Mouse (Mus musculus) R1 (cell line): ENCODE measurements around the gene Gspt1.
A peak's percentile ranks its signal among the peaks of the same experiment; 100 is the strongest.
"Not testable (repeated sequence)": the region's sequence is repeated elsewhere in the genome, so short reads cannot be mapped to it uniquely, and the experiment has no call there.

Experiments
- DNase-seq: peaks from one replicate; pipeline ENCODE4 v3.0.0-alpha.2; 2018; ENCODE audit warnings: low read depth, low spot score

Gspt1 gene

GRCm38 (mm10) chr16:11253898-11254722 lies at the start of gene Gspt1:
TSS of gene Gspt1 (minus strand) at chr16:11254325.
- peak; percentile 99 for DNase-seq

DNA sequence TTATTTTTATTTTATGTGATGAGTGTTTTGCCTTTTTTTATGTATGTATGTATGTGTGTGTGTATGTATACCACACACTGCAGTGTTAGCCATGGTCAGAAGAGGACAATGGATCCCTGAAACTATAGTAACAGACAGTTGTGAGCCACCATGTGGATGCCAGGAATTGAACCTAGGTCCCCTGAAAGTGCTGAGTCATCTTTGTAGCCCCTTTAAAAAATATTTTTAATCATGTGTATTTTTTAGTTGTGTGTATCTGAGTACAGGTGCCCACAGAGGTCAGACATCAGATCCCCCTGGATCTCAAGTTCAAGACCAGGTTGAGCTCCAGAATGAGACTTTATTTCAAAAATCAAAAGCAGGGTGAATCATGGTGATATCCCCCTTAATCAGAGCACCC lies 49.6 kb upstream of the Gspt1 start:
- DNase-seq: no peak

GRCm38 (mm10) chr16:11297700-11298099 lies 43.6 kb upstream of the Gspt1 start:
- peak; percentile 76 for DNase-seq

- peak; percentile 86 for DNase-seq
These were observed 41.5 kb upstream of the Gspt1 start for GRCm38 (mm10) chr16:11295583-11295982.

- not testable (repeated sequence) for DNase-seq
These were observed 34.7 kb upstream of the Gspt1 start for GRCm38 (mm10) chr16:11288873-11289272.

GRCm38 (mm10) chr16:11285949-11286348 lies 31.8 kb upstream of the Gspt1 start:
- no peak for DNase-seq

DNA sequence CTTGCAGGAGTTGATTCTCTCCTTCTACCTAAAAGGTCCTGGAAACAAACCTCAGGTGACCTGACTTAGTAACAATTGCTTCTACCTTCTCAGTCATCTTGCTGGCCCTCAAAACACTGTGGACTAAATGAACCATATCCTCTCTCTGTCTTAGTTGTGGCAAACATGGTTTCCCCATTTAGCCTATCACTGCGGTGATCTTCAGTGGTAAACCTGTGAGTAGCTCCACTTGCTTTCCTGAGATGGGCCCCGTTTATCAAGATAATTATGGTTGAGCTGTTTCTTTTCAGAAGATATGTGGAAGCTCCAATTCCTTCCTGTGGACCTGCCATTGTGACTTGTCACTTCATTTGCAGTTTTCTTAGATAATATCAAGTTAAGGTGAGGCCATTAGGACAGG lies 30.8 kb upstream of the Gspt1 start:
- no peak for DNase-seq

DNA sequence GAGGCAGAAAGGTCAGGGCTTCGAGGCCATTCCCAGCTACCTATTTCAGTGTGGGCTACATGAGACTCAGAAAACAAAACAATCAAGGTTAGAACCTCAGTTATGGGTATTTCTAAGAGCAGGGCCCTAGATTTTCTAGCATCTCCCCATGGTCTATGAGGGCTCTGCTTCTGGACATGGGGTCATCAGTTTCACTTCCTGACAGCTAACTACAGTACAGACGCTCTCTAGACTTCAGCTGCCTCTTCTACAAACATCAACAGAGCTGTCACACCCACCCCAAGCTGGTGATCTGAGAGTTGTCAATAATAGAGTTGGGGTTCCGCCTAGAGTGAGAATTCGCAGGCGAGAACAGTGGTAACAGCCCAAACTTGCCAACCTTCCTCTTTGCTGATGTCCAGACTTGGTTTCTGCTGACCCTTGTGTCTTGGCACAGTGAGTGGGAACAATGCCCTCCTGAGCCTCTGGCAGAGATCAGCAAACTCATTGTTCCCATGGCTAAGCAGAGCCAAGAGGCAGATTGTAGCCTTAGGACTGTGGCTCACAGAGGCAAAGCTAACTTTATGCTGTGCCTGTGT lies 28.6 kb upstream of the Gspt1 start:
- no peak for DNase-seq

GRCm38 (mm10) chr16:11278778-11279177 lies 24.7 kb upstream of the Gspt1 start:
- DNase-seq: no peak

DNA sequence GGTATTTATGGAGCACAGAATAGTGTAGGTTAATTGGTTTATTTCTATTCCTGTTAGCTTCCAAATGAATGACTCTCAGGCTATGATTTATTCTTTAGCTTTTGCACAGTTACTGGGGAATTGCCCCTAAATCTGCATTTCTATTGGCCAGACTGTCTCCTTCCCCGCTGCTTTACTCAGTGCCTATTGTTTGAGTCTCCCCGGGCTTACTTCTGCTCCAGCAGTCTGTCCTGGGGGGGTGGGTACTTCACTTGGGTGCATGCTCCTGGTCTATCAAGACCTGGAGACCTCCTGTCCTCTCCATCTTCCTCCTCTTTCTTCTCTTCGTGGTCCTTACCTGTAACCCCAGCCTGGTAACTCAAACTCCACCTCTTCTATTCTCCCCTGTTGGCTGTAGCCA lies 22.8 kb upstream of the Gspt1 start:
- DNase-seq: peak; percentile 51

DNA sequence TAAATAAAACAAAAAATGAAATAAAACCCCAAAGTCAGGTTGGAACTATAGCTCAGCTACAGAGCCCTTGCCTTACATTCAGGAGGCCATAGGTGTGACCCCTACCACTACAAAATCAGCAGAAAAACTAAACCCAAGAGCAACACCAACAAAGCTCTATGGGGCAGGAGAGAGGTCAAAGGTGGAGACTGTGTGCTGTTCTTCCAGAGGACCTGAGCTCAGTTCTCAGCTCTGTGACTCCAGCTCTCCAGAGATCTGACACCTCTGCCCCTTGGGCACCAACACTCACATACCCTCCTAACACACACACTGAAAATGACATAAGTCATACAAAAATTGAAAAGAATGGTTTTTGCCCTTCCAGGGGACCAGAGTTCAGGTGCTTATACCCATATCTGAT lies 16.9 kb upstream of the Gspt1 start:
- DNase-seq: no peak

DNA sequence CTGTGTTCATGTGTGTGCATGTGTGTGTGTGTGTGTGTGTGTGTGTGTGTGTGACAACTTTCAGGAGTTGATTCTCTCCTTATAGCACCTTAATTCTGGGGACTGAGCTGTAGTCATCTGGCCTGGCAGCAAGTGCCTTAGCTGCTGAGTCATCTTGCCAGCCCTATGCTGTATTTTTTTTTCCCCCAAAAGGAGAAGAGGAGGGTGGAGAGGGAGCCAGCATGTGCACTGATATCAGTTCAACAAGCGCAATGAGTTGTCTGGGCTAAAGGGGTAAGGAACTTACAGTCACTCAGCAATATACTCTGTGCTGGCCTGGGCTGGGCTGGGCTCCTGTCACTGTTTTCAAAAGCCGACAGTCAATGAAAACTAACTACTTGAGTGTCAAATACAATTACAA lies 16.5 kb upstream of the Gspt1 start:
- DNase-seq: no peak

DNA sequence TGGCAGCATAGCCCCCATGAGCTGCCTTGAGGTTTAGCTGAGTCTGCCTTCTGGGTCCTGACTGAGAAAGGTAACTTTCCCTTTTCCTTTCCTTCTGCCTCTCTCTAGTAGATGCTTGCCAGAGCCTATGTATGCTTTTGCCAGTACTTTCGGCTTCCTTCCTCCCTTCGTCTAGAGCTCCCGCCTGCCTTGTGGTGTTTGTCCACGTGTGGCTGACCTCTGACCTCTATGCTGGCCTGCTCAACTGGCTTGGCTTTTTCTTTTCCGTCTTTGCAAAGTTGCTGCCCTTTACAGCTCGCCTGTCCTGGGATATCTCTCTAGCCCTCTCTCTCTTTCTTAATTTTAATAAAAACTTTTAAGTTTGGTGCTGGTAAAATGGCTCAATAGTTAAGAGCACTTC lies 15.7 kb upstream of the Gspt1 start:
- DNase-seq: no peak

DNA sequence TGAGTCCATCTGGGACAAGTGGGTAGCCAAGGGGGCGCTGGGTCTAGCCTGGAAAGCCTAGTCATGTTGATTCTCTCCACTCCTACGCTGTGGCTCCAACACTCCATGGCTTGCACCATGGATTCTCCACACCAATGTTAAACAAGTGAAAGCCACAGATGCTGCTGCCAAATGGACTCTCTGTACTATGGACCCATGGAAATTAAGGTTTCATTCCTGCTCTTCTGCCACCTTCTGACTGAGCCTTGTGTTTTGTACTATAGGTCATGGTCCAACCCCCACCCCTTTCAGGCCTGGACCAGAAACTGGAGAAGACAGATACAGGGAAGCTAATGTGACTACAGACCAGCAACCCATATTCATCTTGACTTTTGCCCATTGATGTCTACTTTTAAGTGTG lies 12.4 kb upstream of the Gspt1 start:
- no peak for DNase-seq

DNA sequence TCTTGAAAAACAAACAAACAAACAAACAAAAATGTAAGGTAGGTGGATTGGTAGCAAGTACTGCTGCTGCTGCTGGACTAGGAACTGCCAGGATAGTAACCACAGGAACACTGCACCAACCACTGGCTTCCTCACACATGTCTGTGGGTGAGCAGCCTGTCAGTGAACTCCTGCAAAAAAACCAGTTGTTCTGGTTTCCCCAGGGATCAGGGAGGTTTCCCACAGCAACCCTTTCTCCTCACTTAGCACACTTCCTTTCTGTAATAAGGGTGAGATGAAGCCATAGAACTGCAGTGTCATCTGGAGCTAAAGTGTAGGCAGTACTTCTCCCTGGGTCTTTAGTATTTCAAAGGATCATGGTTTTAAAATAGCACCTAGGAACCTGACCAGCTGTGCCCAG lies 9.1 kb upstream of the Gspt1 start:
- DNase-seq: peak; percentile 45

DNA sequence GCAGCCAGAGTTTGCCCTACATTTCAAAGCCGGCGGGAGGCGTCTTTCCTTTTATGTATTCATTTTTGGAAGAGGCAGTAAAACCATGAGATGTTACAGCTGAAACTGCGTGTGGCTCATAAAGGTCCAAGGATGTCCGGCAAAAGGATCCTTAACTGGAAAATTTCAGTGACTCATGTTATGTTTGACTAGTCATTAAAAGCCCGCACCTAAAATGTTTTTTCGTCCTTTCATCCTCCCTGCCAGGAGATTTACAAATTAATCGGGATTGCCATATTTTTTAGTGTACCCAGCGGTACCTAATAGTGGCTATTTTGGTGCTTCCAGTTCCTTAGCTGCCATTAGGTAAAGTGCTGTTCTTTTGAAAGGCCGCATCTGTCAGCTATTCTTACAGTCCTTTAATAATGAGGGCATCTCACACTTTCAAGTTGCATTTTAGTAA lies 619 bp upstream of the Gspt1 start:
- no peak for DNase-seq

DNA sequence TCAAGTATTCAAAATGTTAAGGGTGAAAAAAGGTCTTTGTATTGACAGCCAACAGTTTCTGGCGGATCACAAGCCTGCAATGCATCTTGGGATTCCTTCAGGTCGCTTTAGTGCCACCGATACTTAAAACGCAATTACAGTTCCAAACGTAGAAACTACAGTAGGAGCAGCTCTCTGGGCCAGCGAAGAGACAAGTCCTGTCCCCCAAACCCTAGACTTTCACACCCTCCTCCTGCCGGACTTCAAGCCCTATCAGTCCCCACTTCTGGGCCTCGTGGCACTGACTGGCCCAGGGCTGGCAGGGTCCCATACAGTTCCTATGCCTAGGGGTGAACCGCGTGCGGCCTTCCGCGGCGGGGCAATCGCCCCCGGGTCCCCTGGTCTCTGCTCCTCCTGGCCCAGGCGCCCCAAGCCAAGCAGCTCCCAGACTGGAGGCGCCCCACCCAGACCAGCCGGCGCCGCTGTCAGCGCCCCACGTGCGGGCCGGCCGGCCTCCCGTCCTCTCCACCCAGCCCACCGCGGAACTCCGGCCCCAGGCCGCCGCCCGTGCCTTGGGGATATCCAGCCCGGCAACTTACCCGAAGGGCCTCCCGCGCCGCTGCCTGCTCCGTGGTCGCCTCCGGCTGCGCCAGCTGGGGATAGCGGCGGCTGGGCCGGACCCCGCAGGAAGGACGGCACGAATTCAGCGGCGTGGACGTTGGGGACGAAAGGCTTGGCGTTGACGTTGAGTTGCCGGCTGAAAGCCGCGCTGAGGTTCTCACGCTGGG lies 877 bp downstream of the Gspt1 start:
- peak; percentile 69 for DNase-seq

DNA sequence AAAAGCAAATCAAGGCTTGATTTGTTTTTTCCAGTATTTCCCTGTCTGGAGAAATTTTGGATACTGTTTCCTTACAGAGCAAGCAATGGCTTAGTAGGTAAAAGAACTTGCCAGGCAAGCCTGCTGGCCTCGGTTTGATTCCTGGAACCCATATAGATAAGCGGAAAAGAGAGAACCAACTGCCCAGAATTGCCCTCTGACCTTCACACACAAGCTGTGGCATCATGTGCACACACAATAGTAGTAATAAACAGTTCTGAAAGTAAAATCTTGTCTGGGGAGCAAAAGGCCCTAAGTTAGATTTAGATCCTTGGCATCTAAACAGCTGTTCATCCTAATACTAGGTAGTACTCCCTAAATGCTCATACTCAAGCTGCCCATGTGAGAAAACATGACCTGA lies 6.3 kb downstream of the Gspt1 start:
- DNase-seq: no peak

- no peak for DNase-seq
These were observed 8.4 kb downstream of the Gspt1 start for GRCm38 (mm10) chr16:11245767-11246166.

DNA sequence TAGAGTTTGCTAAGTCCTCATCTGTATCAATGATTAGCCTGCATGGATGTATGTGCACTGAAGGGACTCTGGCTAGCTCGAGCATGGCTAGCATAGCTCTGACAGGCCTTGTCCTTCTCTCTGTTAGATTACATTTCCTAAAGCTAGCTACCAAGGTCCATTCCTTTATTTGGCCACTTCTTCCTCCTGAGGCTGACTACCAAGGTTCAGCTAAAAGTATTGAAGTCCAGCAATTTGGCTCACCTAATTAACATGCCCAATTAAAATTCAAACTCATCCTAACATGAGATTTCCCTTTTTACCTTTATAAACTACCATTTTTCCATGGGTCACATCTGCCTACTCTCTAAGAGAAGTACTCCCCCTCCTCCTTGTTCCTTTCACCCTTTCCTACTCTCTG lies 11.7 kb downstream of the Gspt1 start:
- no peak for DNase-seq

- DNase-seq: no peak
These were observed 36.3 kb downstream of the Gspt1 start for GRCm38 (mm10) chr16:11217801-11218200.

- no peak for DNase-seq
These were observed 50.3 kb downstream of the Gspt1 start for GRCm38 (mm10) chr16:11203600-11204390.
